Mouse (Mus musculus): Measurements from ENCODE around the gene Cd46. TPM values are rescaled to one million over a fixed set of nuclear protein-coding genes. Genes with fewer than 3 reads are reported as not detected.

Cd46 gene
- total RNA-seq, 4 experiments from 2014 or later, result 4.0 to 5.3 (median 4.6) TPM

Small RNA genes lying within 50 kb of the gene (microRNA-seq; reads per million reads assigned to microRNA genes)
- gene Mir29b-2 (43.1 to 109 reads per million in 2 experiments), gene Mir29c (1,080 to 2,486 reads per million in 2 experiments)

Other genes with a start within 250 kb of the Cd46 start
- 10 to 100 TPM; 32.2 to 56.7 (median 45.5) TPM for gene Cd34, start 153.4 kb downstream of the Cd46 start, total RNA-seq (2022)
- 10 to 100 TPM; 35.1 to 49.4 (median 39.6) TPM for gene Cr1l, start 39.3 kb upstream of the Cd46 start, total RNA-seq (2022)
- 1 to 10 TPM in 3 of 4 experiments, under 1 TPM in 1; 0.16 to 1.6 (median 1.1) TPM for gene Cr2, start 84.5 kb upstream of the Cd46 start, total RNA-seq (2022)